Mouse (Mus musculus) neutrophil, adult 5-6 weeks (primary cell): ENCODE results near the gene Tbrg4. TPM values are rescaled to one million over a fixed set of nuclear protein-coding genes. Genes with fewer than 3 reads are reported as not detected.

Source experiments
- ATAC-seq: fragments of 151-379, 151-347 bp; 2 replicates; pipeline ENCODE4 v1.8.0; 2017; ENCODE audit warnings: mild to moderate bottlenecking, moderate TSS enrichment; ENCODE audit not compliant: insufficient number of reproducible peaks, poor library complexity, low FRiP score, severe bottlenecking; ENCODE audit errors: extremely low read depth
- total RNA-seq: library from RNA; stranded (forward); fragments of 200-1000 nt; gene quantifications from 2 replicates; pipeline ENCODE4 v1.2.3, GENCODE M21; 2017

Tbrg4 gene
- total RNA-seq, 1 experiment from 2014 or later, result 22.5 TPM

DNA sequence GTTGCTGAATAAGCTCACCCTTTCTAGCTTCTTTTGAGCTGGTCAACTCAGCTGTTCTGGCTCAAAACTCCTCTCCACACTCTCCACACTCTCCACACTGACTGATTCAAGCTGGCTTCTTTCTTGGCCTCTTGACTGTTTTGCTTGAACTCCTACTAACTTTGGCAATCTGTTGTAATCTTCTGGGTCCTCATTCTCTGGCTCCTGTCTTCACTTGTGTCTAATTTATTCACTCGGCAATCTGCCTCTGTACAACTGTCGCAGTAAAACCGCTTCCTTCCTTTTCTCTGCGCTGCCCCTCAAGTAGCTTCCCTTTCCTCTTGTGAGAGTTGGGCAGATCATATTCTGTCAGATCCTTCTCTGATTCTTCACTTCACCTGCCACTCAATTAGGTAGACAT, 1.9 kb upstream of the Tbrg4 start:
- peak; percentile 45 for ATAC-seq

DNA sequence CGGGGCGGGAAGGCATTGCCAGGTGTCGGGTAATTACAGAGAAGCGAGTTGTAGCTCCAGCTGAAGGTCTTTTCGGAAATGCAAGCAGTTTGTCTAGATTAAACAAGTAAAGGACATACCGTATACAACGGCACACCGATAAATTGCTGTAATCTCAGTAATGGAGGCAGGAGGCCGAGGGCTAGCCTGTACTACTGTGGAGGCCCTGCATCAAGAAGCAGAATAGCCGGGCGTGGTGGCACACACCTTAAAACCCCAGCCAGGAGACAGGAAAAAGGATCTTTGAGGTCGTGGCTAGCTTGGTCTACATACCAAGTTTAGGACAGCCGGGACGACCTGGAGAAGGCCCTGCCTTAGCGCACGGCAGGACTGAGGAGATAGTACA, 513 bp upstream of the Tbrg4 start:
- ATAC-seq, result no peak

DNA sequence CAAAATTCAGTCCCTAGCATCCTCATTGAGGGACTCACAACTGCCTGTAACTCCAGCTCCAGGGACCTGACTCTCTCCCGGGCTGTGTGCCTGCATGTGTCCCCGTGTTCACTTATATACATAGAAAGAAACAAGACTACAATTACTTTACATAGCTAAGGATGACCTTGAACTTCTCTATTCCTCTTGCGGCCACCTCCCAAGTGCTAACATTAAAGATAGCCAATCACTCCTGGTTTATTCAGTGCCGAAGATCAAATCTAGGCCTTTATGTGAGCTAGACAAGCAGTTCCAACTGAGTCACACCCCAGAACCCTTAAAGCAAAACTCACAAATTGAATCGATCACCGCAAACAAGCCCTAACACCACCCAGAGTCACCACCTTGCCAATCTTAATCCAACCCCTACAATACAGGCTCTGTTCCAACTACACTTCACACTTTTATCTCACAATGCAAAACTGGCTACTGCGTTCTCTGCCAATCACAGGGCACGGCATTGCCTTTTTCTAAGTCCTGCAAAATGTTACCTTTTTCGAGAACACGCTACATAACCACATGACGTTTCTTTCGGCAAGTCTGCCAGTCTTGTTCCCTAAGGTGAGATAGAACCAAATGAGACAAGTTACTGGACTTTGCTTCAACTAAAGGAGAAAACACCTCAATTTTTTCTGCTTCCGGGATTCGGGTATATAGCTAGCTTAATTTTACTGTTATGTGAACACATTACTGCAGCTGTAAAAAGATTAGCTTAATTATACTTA, 1.1 kb downstream of the Tbrg4 start:
- no peak for ATAC-seq

DNA sequence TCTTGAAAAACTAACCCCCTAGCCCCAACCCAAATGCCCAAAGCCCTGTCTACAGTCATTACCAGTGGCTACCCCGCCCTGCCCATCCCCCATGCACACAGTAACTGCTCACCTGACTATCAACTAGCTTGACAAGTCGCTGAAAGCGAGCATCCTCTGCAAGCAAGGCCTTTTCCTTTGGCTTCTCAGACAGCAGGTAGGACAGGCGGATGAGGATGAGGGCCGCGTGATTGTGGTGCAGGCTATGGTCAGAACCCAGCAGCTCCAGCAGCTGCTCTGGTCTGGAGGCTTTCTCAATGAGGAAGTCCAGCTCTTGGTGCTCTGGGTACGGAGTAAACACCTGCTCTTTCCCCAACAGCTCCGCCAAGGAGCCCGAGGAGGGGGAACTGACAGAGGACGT, 2.2 kb downstream of the Tbrg4 start:
- ATAC-seq, result no peak

DNA sequence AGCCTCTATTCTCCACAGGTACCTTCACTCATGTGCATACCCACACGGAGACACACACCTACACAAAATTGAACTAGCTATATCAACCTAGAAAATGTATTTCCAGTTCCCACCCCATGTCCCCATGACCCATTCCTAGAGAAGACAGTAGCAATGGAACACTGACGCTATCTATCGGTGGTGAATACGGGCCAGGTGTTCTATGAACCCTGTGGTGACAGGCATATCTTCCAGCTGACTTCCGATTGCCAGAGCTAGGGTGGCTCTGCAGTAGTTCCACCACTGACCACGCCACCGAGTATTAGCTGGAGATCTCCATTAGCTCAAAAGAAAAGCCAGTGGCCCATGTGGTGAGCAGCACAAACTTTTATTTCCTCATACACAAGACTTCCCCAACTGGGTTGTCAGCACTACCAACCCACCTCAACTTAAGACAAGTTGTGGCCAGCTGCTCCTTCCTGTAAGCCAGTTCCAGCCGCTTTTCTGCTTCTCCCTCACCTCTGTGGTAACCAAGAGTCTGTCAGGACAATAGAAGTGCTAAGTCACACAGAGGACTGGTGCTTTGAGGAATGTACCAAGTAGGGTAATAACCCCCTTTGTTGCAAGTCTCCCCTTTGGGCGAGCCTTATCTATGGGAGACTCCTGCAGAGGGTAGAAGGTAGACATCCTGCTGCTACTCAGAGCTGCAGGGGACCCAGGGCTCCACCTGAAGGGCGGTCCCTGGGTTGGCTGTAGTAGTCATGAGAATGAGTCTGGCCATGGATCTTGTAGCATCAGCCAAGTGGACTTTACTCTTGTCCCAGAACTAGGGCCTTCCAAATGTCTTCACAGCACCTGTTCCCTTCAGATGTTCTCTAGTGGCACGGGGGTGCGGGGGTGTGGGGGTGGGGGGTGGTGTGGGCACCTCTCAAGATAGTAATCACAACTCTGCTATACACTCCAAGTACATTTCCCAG, 10.3 kb downstream of the Tbrg4 start:
- ATAC-seq, result peak; percentile 70

DNA sequence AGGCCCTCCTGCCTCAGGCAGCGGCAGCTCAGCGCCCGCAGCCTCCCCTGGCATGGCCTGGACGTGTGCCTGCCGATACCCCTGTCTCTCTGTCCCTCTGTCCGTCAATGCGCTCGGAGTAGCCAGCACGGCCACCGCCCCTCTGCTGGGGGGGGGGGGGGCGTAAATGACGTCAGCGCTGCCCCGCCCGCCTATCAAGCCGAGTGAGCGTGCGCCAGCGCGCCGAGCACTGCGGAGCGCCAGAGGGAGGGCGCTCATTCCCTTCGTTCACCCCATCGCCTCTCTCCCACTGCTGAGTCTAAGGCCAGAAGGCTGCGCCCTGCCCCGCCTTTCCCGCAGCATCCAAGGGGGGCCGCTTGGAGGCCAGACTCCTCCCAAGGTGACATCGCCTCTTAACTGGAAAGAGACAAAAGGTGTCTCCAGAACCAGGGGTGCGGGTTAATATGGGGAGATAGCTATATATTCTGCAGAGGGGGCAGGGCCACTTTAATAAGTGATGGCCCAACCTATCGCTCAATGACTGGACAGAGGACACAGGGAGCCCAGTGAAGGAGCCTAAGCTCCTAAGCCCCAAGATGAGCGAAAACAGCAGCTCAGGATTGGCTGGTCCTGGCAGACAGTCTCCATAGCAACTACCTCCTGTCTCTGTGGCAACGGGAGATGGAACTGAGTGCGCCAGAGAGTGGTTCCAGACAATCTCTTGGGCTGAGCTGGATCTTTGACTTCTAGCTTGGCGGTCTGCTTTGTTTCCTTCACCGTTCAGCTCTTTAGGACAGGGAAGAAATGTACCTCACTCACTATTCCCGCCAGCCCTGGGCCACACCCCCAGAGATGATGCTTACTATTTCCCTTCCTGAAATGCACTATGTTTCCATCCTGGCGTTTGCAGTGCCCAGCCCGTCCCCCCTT, 20.1 kb downstream of the Tbrg4 start, which contains the start of gene Nacad:
TSS of gene Nacad (minus strand) at position 563 of the 909 bp plus-strand sequence.
- ATAC-seq, result no peak

DNA sequence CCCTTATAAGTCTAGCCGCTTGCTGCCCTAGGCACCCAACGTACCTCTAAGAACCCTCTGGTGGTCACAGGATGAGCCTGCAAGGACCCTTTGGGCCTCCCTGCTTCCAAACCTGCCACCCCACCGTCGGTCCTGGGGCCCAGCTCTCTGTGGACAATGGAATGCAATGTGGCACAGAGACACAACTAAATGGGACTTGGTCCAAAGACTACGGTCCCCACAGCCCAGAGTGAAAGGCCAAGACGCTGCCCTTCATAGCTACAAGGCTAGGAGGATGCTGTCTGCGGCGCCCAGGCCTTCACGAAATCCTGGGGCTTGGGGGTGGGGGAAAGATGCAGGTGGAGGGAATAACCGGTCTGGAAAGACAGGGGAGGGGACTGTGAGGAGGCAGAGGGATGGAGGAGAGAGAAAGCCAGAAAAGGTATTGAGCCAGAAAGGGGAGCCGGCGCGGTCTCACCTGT, 20.8 kb downstream of the Tbrg4 start:
- ATAC-seq, result peak; percentile 11; the same call in 1 of the 2 replicates

DNA sequence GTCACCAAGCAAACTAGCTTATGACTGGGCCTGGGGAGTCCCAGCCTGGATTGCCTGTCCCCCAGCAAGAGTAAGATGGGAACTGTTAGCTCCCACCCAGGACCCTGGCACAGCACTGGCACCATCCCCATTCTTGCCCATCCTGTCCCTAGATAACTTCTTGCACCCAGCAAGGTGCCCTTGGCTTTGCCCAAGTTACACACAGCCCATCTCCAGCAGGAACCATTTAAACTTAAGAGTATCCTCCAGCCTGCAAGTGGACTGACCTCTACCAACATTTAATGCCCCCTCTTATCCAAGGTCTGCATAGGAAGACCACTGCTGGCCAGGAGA, 21.3 kb downstream of the Tbrg4 start:
- no peak for ATAC-seq

DNA sequence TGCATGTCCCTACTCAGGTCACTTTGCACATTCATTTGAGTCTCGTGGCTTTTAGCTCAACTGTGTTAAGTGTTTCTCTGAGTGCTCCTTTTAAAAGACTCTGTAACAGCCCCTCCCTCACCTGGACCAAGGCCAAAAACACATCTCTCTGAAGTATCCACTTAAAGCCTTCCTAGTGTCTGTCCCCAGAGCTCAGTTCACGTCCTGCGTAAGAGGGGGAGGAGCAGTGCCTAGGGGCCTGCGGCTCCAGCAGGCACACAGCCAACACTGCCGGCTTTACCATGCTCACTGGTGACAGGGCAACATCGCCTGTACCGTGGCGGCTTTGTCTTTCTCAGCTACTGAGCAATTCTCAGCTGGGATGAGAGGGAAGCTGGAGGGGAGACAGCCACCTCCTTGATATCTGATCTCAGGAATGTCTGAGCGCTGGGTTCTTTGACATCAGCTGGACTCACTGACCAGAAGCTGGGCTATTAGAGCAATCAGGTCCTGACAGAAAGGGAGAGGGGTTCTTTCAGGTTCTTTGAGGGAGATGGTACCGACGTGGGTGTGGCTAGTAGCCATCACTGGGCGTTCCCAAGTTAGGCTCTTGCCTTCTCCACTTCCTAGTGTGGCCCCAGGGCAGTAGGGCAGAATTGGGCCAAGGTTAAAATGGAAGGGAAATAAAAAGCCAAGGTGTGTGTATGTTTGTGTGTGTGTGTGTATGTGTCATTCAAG, 21.8 kb downstream of the Tbrg4 start:
- ATAC-seq, result peak; percentile 16; the same call in 1 of the 2 replicates

DNA sequence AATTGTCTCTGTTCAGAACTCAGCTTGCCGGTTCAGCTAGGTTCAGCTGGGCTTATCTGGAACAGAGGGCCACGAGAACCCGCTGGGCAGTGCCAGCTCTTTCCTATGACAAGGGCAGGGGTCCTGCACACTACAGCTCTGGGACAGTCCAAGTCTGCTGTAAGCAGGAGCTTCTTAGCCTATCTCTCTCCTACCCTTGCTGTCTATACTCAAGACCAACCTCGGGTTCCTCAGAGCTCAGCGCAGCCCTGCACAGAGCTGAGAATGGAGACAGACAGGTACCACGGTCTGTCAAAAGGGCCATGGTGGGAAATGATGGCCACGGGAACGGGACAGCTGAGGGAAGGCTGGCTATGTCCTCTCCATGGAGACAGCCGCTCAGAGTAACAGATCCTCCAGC, 22.6 kb downstream of the Tbrg4 start:
- ATAC-seq, result no peak

DNA sequence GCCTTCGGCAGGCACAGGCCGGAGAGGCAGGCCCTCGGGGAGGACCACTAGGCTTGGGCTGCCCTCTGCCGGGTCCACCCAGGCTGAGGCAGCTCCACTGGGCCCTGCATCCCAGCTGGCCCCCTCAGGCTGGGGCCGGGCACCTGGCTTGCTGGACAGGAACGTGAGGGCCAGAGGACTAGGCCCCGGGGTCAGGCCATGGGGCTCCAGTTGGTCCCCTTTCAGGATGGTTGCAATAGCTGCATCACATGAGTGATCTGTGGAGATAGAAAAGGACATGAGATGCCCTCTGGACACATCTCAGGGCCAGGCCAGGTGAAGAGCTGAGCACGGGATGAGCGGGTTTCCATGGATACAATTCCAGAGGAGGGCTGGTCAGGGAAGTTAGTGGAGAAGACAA, 23.2 kb downstream of the Tbrg4 start:
- ATAC-seq, result no peak

DNA sequence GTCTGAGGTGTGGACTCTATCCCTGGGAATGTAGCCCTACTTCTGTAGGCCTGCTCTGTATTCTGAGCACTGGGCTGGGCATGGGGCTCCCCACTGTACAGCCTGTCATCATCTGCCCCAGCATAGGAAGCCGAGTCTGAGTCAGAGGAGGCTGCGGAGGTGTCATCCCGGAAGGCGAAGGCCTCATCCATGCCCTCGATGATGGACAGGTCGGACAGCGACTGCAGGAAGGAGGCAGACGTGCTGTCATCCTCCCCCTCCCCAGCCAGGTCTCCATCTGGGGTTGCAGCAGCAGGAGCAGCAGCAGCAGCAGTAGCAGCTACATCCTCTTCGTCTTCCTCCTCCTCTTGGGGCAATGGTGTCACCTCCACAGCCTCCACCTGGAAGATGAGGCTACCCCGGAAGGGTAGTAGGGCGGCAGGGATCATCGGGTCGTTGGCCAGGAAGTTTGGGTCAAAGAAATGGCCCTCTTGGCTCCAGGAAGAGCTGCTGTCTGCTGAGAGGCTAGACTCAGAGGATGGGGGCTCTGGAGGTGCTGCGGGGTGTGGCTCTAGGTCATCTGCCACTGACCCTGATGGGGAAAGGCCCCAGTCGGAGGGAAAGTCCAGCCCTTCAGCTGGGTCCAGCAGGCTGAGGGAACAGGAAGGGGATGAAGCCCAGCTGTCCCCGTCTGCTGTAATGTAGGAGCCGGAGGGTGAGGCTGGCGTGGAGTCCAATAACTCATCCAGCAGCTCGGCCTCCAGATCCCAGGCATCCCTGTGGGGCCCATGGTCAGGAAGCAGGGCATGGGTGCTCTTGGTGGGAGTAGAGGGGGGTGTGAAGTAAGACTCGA, 24.0 kb downstream of the Tbrg4 start:
- no peak for ATAC-seq

DNA sequence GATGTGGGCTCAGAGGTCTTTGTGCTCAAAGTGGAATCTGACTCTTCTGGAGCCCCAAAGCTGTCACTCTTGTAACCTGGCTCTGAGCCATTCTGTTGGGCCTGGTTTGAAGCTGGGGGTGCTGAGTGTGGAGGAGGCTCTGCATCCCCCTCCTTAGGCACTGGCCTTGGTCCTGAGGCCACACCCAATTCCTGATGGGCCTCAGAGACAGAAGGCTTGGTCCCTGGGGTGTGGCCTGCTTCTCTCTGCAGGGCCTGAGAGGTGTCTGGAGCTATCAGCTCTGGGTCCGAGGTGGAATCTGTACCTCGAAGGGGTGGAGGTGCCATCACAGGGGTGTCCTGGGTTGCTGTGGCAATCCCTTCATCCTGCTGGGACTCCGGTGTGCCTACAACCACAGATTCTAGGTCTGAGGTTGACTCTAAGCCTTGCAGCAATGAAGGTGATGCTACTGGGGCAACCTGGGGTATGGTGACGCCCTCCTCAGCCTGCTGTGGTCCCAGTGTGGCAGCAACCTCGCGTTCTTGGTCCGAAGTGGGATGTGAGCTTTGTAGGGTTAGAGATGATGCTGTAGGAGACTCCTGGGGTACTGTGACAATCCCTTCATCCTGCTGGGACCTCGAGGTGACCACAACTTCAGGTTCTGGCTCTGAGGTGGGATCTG, 25.5 kb downstream of the Tbrg4 start:
- no peak for ATAC-seq

DNA sequence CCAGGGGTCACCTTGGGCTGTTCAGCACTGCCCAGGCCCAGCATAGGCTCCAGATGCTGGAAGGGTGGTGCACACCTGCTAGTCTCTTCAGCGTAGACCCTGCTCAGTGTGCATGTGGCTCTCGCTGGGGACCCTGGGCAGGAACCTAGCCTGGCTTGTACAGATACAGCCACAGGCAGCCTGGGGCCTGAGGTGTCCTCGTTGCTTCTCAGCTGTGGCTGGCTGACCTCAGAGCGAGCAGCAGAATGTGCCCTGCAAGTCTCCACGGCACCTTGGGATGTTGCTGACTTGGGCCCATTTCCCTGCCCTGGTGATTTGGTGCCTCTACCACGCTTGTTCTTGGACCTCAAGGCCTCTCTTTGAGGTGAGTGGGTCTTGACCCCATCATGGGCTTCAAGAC, 26.0 kb downstream of the Tbrg4 start:
- no peak for ATAC-seq

DNA sequence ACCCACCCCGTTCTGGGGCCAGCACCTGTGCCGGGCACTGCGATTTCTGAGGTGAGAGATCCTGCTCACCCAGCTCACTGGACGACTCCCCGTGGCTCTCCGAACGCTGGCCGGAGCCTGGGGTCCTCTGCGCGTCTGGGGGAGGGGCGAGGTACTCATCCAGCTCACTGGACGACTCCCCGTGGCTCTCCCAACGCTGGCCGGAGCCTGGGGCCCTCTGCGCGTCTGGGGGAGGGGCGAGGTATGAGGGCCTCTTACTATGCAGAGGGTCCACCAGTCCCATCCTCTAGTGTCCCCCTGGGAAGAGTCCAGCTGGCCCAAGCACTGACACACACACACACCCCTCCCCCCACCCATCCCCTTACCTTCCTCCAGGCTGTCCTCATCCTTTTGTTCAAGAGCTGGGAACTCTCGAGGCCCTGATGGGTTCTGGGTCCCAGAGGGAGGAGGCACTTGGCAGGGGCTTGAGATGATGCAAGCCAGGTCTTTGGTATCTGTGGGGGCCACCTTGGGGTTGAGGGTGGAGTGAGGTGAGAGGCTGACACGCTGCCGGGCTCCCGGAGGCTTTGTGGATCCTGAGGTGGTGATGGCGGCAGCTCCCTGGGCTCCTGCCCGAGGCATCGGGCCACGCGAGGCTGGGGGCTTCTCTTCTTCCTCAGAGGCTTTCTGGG, 26.7 kb downstream of the Tbrg4 start:
- ATAC-seq, result no peak

DNA sequence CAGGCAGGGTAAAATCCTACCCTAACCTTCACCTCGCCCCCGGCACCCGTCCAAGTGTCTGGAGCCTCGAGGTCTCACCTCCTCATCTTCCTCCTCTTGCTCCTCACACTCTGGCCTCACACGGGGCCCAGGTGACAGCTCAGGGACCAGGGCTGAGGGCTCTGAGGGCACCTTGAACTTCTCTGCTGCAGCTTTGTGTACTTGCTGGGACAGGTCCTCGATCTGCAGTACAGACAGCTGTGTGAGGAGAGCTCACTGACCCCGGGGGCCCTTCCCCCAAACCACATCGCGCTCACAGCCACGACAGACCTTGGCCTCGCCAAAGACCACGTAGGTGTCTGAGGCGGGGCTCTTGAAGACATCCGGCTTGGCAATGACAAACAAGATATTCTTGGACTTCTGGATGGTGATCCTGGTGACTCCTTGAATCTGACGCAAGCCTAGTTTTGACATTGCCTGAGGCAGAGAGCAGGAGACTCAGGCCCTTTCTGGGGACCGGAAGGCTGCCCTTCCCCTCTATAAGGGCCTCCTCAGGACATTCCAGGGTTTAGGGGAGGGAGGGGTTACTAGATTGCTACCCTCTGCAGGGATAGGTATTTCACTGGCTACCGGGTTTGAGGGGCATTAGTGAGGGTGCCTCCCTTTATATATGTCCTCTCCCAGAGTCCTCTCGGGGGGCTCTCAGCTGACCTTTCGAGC, 27.5 kb downstream of the Tbrg4 start:
- no peak for ATAC-seq
